Mouse (Mus musculus): ENCODE results near the gene Etv6. TPM values are rescaled to one million over a fixed set of nuclear protein-coding genes. Genes with fewer than 3 reads are reported as not detected.

The Etv6 gene
- total RNA-seq, 2 experiments from 2014 or later, result 19.4 to 22.4 TPM

DNA sequence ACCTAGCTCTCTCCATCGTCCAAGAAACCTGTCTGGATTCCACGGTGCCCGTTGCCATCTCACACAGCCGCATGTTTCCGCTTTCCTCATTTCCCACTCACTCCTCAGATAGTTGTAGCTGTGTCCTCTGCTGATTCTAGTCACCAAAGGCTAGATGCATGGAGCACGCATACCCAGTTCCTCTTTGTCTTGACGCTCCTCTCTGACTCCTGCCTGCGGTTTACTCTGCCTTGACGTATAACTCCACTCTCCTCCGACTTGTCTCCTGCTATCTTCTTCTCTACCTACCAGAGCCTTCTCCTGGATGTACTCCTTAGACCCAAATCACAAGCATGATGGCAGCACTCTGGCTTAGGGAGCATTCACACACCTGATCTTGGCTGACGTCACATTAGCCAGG is 169.7 kb downstream of the Etv6 start:
- no peak for DNase-seq (ENCODE audit: low spot score in 2 of 2)

DNA sequence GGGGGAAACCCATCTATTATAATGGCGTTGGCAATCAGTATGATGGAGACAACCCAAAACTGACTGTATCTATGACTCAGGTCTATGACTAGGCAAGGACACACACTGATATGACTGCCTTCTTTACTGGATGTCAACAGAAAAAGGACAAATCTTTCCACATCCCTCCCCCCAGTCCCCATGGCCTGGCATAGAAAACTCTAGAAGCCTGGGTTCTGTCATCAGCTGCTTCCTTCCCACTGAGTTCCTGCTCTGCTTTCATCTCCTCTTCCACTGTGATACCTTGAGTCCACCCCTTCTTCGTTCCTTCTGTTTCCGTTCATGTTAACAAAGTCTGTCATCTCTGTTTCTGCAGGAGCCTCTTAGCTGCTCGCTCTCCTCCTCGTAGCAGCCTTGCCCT is 170.2 kb downstream of the Etv6 start:
- DNase-seq (ENCODE audit: low spot score in 2 of 2), result no peak

DNA sequence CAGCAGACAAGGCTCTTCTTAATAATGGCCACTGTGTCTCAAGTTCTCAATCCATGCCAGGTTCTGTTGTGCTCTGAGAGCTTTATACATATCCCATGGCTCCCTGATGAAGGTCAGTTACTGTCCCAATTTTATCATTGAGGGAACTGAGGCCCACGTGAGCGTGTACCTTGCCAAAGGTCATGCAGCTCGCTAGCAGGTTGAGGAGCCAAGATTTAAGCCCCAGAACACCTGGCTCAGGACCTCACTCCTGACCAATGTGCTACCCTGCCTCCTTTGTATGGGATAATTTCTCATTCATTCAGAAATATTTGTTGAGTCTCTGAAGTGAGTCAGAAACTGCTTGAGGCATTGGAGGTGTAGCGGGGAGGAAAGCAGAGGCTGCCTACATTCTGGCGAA is 170.8 kb downstream of the Etv6 start:
- no peak for DNase-seq (ENCODE audit: low spot score in 2 of 2)

DNA sequence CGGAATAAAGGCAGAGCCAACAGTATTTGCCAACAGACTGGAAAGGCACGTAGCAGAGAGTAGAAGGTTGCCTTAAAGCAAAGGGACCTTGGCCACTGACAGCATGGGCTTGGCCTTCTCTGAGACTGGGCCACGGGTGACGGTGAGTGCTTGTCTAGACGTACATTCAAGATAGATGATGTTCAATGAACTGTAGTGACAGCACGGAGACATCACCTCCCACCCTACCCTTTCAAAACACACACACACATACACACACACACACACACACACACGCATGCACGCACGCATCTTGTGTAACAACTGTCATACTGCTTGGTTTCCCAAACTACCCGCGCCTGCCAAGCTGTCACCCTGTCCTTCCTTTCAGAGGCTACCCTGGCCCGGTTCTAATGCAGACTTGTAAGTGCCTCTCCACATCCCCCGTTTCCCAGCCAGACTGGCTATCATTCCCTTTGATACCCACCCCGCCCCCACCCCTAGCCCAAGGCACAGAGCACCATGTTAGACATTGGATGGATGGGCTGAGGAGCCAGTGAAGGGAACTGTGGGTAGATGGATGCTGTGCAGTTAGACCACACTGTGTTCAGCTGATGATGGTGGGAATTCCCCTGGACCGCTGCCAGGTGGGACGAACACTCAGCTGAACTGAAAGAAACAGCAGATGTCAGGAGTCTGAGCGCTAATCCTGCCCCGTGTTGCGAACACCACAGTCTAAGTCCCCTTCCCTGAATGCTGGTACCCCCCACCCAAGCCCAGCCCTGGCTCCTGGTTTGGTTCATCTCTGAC is 172.1 kb downstream of the Etv6 start:
- DNase-seq (ENCODE audit: low spot score in 2 of 2), result peak; percentile 56 to 77

DNA sequence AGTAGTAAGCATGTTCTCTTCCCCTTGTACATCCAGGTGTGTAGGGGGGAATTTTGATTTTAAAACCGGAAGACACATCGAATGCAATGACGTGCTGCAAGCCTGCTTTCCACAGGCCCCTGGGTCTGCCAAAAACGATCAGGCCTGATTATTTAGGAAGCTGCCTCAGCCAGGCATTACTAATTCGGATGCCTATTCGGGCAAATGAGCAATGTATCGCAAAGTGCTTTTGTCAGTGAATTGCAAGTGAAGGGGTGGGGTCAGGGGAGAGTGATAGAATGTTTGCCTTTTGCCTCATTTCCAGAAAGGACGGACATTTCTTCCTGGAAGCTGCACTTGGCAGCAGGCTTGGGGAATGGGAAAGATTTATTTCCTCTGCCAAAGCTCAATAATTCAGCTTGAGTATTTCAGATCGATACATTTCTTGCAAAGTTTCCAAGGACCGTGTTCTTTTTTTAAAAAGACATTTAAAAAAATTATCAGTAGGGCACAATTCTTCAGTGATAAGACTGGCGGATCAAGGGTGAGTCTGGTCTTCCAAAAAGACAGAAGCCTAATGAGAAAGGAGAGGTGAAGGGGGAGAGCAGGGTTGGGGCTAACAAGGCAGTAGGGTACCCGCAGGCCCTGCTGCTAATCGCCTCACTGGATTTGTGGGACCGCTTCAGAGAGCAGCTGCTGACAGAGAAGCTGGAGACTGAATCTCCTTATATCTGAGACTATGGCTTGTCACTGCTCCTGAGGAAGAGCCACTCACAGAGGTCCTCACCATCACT is 172.9 kb downstream of the Etv6 start:
- no peak for DNase-seq (ENCODE audit: low spot score in 2 of 2)

DNA sequence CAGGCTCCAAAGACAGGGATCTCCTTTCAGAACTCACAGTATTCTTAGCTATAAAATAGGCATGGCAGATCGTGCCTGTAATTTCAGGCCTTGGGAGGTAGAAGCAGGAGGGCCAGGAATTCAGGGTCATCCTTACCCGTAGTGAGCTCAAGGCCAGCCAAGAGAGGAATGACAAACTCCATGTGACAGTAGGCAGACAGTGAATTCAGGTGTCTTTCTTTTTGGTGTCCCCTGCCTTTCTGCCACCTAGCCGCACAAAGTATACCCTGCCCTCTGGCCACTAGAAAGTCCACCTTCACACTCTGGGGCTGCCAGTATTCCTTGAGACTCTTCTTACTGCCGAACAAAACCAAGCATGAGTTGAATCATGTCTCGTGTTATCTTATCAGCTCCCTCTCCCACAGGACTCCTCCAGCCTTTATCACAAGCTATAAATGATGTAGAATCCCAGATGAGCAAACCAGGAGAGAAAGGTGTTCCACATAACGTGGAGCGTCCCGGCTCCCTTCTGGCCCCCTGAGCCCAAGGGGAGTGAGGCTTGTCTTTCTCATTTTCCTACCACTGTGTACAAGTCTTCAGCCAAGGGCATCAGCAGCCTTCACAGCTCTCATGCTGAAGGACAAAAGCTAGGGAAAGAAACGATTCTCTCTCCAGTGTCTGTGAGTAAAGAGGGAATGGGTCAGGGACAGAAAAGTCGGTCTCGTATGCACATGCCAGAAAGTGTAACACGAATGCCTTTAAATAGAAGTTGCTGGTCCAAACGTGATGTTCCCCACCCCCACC is 175.4 kb downstream of the Etv6 start:
- DNase-seq (ENCODE audit: low spot score in 2 of 2), result no peak

DNA sequence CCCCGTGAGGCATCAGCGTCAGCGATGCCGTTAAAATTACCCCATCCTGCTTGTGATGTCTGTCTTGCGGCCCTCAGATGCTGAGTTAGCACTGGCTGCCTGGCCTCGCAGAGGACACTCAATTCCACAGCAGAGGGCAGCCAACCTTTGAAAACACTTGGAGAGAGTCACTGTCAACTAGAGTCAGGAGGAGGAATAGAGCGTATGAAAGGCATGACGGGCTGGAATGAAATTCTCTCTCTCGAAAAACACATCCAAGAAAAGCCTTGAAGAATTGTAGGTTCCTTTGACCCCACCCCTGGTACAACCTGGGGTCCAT is 175.9 kb downstream of the Etv6 start:
- no peak for DNase-seq (ENCODE audit: low spot score in 2 of 2)

DNA sequence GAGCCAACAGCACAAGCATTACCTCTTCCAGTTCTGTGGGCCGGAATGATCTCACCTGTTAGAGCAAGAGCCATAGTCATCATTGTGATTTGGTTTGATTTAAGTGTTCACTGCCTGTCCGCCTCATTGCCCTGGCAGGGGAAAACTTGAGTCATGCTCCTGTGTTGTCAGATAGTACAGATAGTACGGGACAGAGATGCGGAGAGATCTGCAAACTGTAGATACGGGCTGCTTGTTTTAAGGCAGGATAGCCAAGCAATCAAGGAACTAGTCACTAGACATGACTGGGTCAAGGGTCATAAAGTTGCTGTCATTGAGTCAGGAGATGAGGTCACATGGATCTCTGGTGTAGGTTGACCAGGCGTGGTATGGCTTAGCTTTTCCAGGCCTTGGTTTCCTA is 182.2 kb downstream of the Etv6 start:
- DNase-seq (ENCODE audit: low spot score in 2 of 2), result no peak

DNA sequence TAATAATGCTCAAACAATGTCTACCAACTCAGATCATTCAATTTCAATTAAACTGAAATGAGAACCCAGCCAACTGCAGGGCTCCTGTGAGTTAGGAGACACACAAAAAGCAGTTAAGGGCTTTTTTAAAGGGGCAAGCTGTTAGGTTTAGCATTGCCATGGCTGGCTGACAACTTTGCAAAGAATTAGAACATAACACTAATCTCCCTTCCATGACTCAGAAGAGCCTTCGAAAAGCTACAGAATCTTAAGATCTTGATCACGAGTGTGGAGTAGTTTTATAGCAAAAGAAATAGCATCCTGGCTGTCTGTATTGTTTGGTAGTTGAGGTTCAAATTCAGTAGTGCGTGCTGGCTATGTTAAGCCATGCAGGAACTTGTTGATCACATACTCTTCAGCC is 182.9 kb downstream of the Etv6 start:
- DNase-seq (ENCODE audit: low spot score in 2 of 2), result no peak

DNA sequence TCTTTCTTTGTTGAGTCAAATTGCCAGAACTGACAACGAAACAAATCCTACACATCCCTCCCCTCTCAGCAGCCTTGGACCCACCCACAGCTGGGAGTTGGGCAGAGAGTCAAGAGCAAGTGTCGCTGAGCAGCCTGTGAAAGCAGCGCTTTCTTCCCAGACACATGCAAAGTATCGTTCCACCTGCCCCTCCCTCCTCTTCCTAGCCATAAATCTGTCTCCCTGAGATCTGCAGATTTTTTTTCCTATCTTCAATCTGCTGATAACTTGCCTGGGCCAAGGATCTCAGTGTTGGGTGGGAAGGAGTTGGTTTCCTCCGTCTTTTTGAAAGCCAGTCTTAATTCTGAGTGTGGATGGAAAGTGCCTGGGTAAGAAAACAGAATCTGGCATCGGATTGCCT is 183.9 kb downstream of the Etv6 start:
- peak in 1 of 2 experiments; percentile 35 for DNase-seq (ENCODE audit: low spot score in 2 of 2)

DNA sequence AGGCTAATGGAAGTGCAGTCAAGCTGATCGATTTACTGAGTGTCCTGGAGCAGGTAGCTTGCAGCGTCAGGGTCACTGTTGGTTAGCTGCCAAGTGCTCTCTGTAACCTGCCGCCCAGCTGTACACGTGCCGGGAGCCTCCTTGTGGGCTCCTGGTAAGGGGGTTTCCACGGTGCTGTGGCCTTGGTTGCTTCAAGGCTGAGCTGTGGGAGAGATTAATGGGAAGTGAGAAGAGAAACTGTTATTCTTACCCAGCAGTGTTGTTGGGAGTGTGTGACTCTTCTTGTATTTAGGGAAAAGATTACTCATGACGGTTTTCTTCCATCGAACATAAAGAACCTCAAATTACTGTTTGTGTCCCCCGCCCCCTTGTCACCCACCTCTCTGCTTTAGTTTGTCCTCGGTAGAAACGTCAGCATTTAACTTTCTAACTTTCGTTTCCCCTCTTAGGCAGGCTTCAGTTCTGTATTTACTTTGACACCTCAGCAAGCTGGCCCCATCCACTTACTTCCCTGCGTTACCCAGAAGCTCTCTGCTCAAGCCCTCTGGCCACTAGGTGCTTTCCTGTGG is 184.8 kb downstream of the Etv6 start:
- DNase-seq (ENCODE audit: low spot score in 2 of 2), result no peak

DNA sequence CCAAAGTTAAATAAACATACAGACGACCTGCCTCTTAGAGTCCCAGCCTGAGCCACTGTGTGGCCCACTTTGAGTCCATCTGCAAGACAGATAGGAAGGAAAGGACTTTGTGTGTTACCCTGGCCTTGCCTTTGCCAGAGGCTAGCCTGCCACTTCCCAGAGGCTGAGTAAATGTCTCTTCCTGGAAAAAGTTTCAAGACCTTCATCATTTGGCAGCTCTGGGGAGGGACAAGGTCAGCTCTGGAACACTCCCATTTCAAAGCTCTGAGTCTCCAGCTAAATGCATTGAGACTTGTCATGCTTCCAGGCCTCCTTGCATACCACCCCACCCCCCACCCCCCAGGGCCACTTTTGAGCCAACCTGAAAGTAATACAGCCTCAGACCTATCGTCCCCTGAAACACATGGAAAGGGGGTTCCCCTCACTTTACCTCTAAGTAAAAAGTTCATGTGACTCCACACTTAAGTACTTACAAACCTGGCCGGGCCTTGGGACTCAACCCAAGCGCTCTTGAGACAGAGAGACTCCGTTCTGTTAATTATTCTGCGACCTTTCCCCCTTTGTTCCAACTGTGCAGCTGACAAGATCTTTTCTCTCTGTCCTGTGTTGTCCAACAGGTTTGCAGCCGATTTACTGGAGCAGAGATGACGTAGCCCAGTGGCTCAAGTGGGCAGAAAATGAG is 186.9 kb downstream of the Etv6 start:
- no peak for DNase-seq (ENCODE audit: low spot score in 2 of 2)

DNA sequence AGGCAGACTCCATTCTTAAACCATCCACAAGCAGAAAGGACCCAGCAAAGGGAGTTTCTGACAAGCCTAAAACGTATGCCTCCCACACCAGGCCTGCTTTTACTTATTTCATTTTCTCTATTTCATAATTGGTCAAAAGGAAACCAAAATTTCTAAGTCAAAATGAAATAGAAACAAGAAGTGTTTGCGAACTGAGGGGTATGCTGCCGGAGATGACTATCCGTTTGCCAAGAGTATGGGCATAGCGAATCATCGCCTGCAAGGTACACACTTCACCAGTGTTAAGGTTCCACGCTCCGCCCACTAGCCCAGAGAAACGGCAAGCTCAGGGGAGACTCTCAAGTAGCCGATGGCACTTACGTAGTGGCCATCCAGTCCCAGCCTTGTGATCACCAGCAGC is 190.1 kb downstream of the Etv6 start:
- DNase-seq (ENCODE audit: low spot score in 2 of 2), result no peak

DNA sequence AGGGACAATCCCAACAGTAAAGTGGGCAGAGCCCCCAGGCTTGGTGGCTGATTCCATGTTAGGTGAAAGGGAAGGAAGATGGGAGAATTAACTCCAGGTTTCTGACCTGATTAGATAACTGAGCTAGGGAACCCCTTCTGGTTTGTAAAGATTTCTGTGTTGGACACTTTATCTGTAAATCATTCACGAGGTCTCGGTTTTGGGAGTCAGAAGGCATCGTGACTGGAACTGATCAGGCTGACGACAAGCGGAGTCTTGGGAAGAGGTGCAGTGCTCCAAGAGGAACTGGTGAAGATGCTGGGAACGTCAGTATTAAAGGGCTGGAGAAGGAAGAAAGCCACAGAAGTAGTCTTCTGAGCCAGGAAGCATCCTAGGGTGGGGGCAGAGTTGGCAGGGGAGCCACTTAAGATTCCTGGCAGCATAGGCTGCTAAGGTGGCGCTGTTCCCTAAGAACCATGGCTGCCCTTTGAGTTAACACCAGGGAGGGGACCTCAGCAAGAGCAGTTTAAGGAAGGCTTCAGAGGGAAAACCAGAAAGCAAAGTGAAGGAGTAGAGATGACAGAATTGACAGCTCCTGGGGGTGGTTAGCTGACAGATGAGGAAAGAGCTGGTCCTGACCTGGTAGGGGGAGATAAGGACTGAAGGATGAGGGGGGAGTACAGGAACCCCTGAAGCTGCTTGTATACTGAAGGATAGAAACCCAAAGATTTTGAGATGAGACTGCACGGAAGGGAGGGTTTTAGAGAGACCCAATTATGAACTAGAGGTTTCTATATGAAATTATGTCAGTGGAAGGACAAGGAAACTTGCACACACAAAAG is 191.1 kb downstream of the Etv6 start:
- DNase-seq (ENCODE audit: low spot score in 2 of 2), result no peak

DNA sequence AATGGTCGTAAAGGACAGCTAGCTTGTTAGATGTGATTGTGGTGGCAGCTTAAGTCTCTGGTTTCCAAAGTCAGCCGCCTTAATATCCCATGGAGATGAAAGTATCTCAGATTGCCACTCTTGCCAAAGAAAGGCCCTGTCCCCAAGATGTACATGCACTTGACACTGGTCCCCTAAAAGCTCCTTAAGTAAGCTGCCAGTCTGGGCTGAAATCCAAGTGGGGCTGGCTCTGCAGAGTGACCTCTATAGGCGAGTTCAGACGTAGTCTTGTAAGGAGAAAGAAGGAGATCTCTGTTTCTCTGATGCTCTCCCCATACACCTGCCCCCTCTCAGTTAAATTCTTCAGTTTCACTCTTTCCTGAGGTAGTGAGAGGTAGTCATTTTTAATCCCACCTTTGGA is 200.8 kb downstream of the Etv6 start:
- DNase-seq (ENCODE audit: low spot score in 2 of 2), result no peak

DNA sequence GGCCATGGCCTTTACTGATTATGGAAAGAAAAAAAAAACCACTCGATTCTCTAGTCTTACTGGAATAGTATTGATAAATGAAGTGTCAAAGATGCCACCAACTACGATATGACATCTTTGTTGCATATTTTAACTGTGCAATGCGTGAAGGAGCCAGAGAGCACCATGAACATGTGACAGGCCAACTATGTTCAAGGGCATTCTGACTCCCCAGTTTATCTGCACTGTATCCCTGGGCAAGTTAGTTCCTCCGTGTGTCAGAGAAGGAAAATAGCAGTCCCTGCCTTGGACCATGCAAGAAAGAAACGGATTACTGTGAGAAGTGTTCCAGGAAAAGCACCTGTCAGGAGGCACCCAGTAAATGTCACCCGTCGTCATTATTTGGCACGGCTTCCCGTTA is 203.0 kb downstream of the Etv6 start:
- DNase-seq (ENCODE audit: low spot score in 2 of 2), result no peak

DNA sequence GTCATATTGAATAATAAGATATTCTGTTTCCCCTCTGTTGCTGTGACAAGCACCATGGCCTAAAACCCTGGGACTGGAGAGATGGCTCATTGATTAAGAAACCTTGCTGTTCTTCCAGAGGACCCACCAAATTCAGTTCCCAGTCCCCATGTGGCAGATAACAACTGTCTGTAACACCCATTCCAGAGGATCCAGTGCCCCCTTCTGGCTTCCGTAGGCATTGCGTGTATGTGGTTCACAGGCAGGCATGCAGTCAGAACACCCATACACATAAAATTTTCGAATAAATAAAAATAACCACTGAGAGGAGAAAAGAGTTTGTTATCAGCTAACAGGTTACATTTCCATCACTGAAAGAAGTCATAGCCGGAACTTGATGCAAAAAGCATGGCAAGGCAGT is 205.5 kb downstream of the Etv6 start:
- no peak for DNase-seq (ENCODE audit: low spot score in 2 of 2)

DNA sequence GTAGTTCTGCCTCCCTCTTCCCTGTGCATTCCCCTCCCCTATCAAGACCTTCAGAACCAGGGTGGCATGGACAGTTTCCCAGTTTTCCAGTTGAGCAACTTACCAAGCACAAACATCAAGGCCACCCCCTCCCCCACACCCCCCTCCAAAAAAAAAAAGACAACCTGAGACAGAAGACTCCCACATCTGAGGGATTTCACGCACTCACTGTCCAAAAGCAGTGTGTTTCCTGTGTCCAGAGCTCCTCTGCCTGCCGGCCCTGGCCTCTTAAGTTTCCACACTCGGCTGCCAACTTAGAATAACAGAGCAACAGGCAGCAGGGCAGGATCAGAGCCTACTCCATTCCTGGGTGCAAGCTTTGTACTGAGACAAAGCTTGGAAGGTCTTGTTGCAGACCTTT is 207.6 kb downstream of the Etv6 start:
- no peak for DNase-seq (ENCODE audit: low spot score in 2 of 2)

DNA sequence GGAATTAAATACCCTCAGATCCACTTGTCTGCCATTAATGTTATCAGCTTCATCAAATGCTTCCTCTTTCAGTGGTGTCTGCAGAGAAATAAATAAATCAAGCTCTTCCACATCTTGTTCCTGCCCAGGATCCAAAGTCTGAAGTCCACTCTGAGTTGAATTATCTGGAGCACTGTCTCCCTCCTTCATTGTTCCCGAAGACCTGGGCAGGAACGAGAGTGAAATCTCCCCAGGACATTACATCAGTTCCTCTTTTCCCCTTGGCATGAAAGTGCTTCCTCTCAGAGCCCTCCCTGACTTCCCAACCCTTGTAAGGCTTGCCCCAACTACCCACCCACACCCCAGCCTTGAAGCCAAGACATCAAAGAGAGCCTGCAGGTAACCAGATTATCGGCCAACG is 208.0 kb downstream of the Etv6 start:
- no peak for DNase-seq (ENCODE audit: low spot score in 2 of 2)

DNA sequence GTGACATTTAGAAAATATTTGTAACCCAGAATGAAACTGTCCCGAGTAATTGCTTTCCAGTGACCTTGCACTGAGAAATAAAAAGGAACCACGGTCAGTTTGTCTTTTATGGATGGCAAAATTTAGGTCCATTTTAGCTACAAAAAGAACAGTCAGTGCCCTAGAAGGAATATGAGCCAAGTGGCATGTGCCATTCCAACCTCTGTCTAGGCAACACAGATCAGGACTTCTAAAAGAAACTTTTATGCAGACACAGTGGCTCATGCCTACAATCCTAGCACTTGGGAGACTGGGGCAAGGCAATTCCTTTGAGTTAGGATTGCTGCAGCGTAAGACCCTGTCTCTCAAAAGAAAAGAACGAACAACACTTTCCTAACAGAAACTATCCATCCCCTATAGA is 208.6 kb downstream of the Etv6 start:
- no peak for DNase-seq (ENCODE audit: low spot score in 2 of 2)
